Mouse (Mus musculus) T-helper 17 cell (primary cell): Measurements from ENCODE around the gene Cdr2l.
"Not testable (repeated sequence)": the region's sequence is repeated elsewhere in the genome, so short reads cannot be mapped to it uniquely, and the experiment has no call there.

ENCODE experiments used
- in situ Hi-C, 2 experiments: fragments of 300-600 bp; cut with MboI, MseI; formaldehyde crosslinking; loops; 1 replicate in 1 of 2; 2 replicates in 1 of 2; pipeline ENCODE4 v1.15.1; 2025; ENCODE audit warnings: high pct_unique_total_duplicates in 2 of 2

Gene Cdr2l

DNA sequence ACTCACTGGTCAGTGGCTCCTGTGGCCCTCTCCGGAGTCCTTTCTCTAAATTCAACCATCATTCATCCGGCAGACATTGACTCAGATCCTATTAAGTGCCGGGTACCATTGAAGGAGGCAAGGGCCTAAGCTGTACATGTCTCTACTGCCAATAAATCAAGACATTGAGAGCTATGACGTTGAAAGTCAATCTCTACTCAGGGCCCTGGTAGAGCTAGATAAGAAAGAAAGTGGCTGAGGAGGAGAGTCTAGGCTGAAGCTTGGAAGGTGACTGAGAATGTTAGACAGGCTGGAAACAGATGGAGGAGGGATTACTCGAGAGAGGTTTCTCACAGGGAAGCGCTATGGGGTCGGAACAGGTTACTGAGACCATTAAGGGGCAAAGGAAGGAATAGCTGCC lies 11.3 kb upstream of the Cdr2l start:
- in situ Hi-C loops = no loop called here

DNA sequence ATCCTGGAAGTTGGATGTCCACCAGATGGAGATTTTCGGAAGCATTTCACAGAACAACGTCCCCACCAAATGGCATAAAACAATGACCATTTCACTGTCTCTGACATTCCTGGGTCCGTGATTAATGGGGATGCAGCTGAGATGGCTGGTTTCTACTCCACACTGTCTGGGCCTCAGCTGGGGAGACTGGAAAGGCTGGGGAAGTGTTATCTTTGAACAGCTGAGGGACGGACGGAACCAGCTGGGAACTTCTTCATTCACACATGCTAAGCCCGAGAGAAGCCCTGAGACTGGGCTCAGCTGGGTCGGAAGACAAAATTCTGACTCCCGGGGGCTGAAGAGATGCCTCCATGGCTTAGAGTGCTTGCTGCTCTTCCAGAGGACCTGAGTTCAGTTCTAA lies 10.4 kb upstream of the Cdr2l start:
- in situ Hi-C loops = no loop called here

DNA sequence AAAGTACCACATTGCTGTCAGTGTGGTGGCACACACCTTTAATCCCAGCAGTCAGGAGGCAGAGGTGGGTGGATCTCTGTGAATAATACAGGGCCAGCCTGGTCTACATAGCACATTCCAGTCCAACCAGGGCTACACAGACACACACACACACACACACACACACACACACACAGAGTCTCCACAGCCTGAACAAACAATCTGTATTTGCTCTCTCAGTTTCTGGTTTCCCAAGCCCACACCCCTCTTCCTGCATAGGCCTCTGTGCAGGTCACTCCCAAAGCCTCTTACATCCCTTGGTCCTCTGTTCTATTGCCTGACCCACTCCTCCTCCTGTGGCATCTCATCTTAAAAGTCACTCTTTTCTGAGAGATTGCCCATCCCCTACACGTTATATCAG lies 9.7 kb upstream of the Cdr2l start:
- in situ Hi-C loops = no loop called here

DNA sequence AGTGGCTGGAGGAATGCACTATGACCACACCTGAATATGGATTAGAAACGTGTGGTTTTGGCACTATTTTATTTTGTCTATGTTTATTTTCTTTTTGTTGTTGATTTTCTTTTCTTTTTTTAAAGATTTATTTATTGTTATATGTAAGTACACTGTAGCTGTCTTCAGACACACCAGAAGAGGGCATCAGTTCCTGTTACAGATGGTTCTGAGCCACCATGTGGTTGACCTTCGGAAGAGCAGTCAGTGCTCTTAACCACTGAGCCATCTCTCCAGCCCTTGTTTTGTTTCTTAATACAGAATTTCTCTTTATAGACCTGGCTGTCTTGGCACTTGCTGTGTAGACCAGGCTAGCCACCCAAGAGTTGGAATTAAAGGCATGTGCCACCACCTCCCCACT lies 9.0 kb upstream of the Cdr2l start:
- in situ Hi-C loops = no loop called here

DNA sequence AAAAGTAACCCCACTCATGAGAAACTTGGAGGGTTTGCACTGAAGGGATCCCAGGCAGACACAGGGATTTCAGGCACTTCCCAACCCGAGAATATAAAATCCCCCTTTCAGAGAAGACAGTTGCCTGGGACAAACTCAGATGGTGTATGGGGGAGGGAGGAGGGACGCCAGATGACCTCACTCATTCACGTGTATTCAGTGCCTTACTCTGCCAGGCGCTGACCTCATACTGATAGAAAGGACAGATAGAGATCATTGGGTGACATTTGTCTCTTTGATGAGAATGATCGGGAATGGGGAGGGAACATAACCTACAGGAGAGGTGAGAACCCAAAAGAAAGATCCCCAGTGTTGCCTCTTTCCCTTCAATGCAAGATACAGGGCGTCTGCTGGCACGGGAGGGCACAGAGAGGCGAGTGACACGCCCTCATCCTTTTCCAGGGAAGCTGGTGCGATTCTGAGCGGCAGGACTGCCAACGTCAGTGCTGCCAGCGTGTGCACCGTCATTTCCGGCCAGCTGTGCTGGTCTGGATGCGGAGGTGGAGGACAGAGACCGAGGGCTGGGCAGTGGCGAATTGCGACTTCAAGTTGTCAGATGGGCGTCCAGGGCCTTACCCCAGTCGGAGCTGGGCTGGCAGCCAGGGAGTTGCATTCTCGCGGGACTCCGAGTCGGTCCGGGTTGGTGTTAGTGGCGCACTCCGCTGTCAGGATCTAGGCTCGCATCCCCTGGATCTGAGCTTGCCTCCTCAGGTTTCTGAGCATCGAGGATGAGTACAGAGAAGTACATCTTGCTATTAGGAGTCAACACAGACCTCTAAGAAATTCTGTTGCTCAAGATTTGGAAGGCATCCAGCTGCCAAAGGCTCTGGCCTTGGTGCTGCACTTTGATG lies 7.7 kb upstream of the Cdr2l start:
- in situ Hi-C loops = no loop called here

DNA sequence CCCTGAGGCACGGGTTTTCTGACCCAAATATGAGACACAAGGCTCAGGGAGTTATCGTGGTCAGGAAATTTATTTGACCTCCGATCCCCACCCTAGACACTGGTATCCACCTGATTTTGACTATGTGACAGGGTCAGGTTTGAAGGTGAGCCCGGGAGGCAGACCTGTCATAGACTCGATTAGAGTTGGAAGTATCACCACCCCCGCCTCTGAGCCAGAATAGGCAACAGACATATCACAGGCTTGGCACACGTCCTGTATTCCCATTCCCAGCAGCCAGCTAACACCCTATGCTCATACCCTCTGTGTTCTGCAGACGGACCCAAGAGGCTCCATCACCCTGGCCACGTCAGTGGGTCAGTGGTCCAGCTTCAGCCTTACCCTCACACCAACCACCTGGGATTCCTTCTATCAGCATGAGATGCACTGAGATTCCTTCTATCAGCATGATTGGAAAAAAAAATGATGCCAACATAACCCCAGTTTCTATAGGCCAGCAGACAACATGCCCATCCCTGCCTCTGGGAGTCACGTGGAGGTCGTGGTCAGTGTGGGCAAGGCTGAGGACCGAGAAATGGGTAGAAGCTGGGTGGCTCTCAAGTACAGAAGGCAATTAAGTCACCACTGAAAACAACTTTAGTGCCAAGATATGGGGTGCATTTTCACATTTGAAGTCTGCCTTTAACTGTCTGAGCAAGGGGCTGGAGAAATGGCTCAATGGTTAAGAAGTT lies 6.9 kb upstream of the Cdr2l start:
- in situ Hi-C loops = no loop called here

DNA sequence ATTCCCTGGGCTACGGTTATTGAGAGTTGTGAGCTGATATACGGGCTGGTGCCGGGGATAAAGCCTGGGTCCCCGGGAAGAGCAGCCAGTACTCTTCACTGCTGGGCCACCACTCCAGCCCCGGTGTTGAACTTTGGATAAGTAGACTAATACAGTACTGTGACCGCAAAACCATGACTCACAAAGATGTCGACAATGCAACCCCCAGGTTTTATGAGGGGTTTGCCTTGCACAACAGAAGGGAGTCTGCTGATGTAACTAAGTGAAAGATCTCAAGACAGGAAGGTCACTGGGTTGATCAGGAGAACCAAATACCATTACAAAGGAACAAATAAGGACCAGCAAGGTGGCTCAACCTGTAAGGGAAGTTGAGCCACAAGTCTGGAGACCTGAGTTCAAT lies 5.0 kb upstream of the Cdr2l start:
- in situ Hi-C loops = no loop called here

DNA sequence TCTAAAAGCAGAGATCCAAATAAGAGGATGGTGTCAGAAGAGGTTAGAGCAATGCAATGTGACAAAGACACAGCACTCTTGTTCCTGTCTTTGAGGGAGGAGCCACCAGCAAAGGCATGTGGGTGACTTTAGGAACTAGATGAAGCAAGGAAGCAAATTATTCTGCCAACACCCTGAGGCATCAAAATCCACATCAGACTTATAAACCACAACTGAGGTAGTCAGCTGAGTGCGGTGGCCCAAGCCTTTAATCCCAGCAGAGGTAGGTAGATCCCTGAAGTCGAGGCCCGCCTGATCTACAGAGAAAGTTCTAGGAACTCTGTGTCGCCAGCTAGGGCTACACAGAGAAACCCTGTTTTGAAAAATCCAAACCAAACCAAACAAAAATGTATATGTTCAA lies 4.5 kb upstream of the Cdr2l start:
- in situ Hi-C loops = no loop called here

DNA sequence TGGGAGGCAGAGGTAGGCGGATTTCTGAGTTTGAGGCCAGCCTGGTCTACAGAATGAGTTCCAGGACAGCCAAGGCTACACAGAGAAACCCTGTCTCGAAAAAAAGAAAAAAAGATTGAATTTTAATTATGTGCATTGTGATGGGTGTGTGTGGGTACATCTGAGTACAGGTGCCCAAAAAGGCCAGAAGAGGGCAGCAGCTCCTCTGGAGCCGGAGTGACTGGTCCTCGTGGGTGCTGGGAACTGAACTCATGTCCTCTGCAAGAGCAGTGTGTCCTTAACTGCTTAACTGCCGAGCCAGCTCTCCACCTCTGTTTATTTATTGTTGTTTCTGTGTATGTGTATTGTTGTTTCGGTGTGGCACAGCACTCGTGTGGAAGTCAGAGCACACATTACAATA lies 3.9 kb upstream of the Cdr2l start:
- in situ Hi-C loops = no loop called here

DNA sequence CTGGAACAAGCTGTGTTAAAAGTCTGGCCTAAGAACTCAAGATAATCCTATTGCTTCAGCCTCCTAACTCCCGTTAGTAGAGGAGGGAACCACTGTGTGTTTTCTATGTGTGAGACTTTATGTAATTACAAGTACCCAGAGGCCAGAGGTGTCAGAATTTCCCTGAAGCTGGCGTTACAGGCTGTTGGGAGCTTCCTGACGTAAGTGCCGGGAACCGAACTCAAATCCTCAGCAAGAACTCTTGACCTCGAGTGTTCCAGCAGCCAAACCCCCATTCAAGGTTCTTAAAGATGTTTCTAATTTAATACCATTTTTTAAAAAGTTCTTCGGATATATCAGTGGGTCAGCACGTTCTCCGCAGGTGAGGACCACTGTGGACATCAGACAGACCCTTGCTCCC lies 440 bp upstream of the Cdr2l start:
- in situ Hi-C loops = no loop called here

DNA sequence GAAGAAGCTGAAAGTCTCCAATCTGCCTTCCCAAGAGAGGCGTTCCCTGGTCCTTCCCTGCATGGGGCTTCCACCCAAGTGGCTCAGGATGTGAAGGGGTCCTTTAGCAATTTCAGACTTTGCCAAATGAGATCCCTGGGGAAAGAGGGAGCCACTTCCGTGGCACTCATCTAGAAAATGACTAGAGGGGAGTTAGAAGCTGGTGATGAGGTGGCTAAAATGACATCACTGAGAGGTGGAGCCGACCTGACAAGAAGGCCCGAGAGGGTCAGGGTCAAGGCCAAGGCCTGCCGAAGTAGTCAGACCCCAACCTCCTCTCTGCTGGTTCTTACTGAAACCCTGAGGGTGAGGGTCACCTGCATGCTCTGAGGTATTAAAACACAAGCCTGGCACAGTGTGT lies 1.2 kb downstream of the Cdr2l start:
- in situ Hi-C loops = no loop called here

DNA sequence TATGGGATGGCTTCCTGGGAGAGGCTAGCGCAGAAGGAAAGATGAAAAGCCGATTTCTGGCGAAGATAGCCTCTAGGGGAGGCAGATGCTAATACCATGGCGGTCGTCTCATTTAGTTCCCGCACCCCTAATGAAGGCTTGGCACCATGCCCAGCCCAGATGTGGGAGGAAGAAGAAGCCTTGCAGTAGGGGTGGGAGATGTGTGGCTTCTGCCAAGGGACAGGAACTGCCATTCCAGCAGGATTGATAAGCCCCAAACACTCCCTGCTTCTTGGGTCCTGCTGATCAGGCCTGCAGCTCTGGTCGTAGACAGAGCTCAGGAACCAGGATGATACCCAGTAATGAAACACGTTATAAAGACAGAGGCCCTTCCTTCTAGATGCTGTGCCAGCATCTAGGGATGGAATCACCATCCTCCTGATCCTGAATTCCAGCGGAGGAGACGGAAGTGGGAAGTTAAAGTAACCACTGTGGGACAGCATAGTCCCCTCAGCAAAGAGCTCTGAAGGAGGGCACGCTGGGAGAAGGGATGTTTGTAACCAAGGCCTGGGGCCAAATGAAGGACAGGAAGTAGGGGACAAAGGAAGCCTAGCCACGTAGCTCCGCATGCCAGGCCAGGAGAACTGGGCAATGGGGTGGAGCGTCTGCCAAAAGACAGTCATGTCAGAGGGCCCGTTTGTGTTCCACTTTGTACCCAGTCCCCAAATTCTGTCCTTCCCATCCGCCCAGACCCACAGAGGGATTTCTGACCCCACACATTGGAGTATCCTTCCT lies 2.2 kb downstream of the Cdr2l start:
- in situ Hi-C loops = no loop called here

DNA sequence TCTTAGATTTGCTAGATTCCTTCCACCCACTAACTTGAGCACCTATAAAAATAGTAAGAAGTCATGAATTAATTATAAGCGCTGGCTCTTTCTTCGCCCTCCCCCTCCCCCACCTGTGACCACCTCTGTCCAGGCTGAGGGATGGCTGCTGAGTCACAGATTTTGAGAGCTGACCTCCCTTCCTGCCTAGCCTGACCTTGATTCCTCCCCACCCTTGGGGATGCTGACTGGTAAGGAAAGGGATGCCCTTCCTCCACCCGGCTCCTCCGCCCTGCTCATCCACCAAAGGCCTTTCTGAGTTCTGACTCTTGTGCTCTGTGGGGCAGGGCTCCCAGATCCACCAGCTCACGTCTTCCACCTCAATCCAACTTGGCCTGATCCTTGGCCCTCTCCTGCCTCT lies 2.9 kb downstream of the Cdr2l start:
- in situ Hi-C loops = no loop called here

DNA sequence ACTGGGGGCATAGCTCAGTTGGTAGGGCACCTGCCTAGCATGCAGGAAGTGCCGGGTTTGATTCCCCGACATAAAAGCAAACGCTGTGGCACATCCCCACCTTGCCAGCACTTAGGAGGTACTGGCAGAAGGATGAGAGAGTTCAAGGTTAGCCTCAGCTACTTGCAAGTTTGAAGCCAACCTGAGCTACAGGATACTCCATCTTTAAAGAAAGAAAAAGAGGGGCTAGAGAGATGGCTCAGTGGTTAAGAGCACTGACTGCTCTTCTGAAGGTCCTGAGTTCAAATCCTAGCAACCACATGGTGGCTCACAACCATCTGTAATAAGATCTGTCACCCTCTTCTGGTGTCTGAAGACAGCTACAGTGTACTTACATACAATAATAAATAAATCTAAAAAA lies 5.1 kb downstream of the Cdr2l start:
- in situ Hi-C loops = not testable (repeated sequence)

DNA sequence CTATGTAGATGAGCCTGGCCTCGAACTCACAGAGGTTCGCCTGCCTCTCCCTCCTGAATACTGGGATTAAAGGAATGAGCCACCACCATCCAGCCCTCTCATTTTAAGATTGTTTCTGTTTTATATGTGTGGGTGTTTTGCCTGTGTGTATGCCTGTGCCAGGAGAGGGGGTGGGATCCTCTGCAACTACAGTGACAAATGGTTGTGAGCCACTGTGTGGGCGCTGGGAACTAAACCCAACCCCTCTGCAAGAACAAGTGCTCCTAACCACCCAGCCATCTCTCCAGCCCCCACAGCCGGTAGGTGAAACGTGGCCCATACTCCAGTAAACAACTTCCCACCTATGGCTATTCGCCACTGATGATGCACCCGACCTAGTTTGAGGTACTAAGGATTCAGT lies 9.6 kb downstream of the Cdr2l start:
- in situ Hi-C loops = no loop called here

DNA sequence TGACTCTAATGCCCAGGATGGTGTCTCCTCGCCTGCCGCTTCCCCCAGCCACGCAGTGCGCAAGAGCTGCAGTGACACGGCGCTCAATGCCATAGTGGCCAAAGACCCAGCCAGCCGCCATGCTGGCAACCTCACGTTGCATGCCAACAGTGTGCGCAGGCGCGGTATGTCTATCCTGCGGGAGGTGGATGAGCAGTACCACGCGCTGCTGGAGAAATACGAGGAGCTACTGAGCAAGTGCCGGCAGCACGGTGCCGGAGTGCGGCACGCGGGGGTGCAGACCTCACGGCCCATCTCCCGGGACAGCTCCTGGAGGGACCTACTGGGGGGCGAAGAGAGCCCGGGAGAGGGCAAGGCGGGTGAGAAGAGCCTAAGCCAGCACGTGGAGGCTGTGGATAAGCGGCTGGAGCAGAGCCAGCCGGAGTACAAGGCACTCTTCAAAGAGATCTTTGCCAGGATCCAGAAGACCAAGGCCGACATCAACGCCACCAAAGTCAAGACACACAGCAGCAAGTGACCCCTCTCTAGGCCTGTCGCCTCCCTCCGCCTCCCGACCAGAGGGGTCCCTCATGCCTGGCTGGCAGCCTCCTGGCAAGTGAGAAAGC lies 12.1 kb downstream of the Cdr2l start:
- in situ Hi-C loops = no loop called here

DNA sequence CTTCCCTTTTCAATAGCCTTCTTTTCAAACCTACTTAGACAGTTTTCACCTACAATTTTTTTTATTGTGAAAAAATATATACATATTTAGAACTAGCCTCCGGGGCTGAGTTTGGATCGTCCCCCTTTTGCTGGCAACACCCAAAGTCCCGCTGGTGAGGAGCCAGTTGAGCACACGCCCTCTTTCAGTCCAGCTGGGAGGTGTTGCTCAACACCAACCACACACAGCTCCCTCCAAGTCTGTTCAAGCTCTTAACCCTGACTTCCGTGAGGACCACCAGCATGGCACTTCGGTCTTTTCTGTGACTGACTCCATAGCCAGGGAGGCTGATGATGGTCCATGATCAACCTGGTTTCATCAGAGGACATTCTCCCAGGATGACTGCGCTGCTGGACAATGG lies 16.4 kb downstream of the Cdr2l start:
- in situ Hi-C loops = no loop called here

DNA sequence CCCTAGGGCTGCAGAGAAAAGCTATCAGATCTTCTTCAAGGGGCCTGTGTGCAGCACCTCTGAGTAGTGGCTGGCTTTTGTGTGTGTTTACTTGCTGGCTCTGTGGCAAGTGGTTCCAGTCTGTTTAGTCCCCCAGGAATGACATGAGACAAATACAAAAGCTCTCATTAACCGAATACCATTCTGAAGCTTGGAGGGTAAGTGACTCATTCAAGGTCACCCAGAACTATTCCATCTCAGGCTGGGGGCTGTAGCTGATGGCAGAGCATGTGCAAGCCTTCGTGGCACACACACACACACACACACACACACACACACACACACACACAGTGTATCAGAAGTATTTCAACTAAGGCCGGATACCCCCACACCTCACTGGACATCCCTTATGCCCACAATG lies 18.4 kb downstream of the Cdr2l start:
- in situ Hi-C loops = loop anchor here in 1 of 2 experiments (25.0 kb wide), 1 partner anchor 1738 kb away; the partner anchor contains the start of gene Slc39a11

DNA sequence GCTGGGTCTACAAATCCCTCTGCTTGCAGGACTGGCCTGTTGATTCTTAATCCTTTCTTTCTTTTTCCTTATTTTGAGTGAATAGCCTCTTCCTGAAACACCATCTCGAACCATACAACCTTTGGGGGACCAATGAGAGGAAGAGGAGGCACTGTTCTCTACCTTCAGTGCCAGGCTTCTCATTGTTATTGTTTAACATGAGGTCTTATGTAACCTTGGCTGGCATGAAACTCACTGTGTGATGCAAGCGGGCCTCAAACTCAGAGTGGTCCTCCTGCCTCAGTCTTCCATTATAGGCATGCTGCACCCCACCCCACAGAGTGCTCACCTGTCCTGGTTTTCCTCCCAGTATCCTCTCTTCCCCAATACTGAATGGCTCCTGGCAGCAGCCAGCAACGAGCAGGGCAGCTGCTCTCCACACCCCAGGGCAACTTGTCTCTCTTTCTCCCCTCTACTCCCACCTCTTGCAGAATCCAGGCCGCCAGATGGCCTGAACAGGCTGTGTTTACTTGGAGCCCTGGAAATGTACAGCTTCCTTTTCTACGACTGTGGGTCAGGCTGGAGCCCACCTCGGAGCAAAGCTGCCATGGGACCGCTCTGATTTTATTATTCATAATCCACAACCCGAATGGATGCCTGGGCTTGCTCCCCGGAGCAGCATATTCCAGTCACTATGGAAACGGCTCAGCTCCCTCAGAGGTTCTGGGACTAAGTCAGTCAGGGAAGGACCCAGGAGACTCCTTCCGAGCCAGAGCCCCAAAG lies 19.1 kb downstream of the Cdr2l start:
- in situ Hi-C loops = loop anchor here in 1 of 2 experiments (25.0 kb wide), 1 partner anchor 1739 kb away; the partner anchor contains the start of gene Slc39a11

DNA sequence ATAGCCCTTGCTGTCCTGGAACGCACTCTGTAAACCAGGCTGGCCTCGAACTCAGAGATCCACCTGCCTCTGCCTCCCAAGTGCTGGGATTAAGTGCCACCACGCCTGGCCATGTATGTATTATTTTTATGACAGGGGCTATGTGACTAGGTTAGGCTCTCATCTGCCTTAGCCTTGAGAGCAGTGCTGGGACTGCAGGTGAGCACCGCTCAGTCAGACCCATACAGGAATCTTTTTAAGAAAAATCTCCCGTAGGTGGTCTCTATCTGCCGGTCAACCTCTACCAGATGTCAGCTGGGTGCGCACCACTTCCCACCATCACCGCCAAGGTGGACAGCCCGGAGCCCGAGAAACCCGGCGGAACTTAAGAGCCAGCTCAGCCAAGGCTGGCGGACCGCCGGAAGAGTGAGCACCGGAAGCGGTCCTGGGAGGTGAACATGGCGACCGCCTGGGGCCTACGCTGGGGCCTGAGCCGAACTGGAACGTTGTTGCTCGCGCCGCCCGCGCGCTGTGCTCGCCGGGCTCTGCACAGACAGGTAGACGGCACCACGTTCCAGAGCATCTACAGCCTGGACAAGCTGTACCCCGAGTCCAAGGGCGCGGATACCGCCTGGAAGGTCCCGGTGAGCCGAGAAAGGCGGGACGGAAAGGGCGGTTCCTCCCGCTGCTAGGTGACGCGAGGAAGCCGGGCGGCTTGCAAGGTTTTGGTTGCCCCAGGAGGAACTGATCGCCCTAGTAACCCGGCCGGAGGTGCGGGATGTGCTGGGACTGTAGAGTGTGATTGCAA lies 21.8 kb downstream of the Cdr2l start, which contains the start of gene Mrpl58:
TSS of gene Mrpl58 (plus strand) at position 415 of the 787 bp plus-strand sequence.
- in situ Hi-C loops = loop anchor here in 1 of 2 experiments (25.0 kb wide), 1 partner anchor 1741 kb away; the partner anchor contains the start of gene Slc39a11
